Mouse (Mus musculus): ENCODE data around the gene Cfap97d2. TPM values are rescaled to one million over a fixed set of nuclear protein-coding genes. Genes with fewer than 3 reads are reported as not detected.

Gene Cfap97d2
- total RNA-seq, 2 experiments from 2014 or later, result 0.75 to 1.5 TPM

DNA sequence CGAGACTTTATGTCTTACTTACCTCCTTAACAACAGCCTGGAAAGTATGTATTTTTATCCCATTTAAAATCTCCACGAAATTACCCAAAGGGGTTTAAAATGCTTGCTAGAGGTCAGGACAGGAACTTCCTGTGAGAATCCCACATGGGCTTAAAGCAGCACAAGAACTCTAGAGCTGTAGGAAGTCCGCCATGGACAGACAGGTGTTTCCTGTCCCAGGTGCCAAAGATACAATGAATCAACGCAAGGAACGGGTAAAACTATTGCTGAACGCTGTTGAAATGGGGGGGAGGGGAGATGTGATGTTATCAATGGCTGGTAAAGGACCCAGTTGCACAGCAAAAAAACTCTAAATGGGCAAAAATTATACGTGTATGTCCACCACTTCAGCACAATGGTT, 21.6 kb upstream of the Cfap97d2 start:
- intact Hi-C loops (cut with DNase I), result no loop called here
- DNase-seq (ENCODE audit: extremely low spot score in 1 of 2, low spot score in 2 of 2), result no peak

DNA sequence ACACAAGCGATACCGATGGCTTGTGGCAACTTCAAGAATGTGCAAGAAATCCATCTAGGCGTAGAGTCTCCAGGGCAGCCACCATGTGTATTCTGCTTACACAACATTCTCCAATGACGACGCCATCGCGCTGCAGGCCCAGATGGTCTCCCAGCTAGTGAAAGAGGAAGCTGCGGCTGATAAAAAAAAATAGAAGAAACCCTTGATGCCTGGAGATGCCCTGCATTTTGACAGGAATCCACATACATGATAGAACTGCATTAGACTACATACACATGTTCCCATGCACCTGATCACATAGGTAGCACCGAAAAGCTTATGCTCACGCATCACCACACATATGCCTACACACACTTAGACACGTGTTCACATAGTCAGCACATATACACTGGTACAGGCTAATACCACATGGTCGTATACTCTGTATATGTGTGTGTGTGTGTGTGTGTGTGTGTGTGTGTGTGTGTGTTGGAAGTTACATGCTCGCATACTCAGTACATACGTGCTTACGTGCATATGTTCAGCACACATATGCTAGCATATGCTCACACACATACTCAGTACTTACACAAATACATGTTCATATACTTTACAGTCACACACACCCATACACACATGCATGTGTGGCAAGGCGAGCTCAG, 19.9 kb upstream of the Cfap97d2 start:
- intact Hi-C loops (cut with DNase I), result no loop called here
- no peak for DNase-seq (ENCODE audit: extremely low spot score in 1 of 2, low spot score in 2 of 2)

DNA sequence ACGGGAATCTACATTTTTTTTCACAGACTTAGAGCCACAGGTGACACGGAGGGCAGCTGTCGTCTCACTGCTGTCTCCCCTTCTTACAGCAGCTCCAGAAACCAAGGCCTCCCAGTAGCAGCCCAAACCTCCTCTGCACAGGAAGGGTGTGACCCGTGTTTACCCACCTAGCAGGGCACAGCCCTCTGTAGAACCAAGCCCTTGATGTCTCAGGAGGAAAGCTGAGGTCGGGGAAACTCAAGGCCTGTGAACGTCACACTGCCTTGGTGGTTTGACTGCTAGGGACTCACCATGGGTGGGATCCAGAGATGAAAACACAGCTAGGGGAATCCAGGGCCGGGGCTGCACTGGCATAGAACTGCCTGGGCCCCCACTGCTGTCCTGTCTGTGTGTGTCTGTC, 19.3 kb upstream of the Cfap97d2 start:
- intact Hi-C loops (cut with DNase I), result no loop called here

DNA sequence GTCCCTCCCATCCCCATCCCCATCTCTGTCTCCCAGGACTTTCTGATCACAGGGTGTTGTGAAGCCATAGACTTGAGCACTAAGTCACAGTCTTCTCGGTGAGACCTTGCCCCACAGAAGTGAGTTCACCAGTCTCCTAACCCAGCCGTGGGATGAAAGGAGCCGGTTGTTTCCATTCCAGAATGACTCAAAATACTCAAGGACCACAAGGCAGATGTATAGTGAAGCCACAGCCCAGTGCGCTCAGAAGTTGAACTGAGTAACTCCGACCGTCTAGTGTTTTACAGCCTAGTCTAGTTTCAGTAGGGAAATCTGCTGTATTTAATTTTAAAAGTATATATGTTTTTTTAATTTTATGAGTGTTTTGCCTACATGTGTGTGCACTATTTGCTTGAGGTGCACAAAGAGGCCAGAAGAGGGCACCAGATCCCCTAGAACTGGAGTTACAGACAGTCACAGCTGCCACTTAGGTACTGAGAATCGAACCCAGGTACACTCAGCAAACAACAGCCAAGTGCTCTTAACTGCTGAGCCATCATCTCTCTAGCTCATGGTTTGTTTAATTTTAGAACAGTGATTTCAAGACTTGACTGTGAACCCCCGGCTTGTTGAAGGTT, 18.5 kb upstream of the Cfap97d2 start:
- DNase-seq (ENCODE audit: extremely low spot score in 1 of 2, low spot score in 2 of 2), result no peak
- intact Hi-C loops (cut with DNase I), result no loop called here

More for the DNA sequence above, 19.3 kb upstream of the Cfap97d2 start:
- no peak for DNase-seq (ENCODE audit: extremely low spot score in 1 of 2, low spot score in 2 of 2)

DNA sequence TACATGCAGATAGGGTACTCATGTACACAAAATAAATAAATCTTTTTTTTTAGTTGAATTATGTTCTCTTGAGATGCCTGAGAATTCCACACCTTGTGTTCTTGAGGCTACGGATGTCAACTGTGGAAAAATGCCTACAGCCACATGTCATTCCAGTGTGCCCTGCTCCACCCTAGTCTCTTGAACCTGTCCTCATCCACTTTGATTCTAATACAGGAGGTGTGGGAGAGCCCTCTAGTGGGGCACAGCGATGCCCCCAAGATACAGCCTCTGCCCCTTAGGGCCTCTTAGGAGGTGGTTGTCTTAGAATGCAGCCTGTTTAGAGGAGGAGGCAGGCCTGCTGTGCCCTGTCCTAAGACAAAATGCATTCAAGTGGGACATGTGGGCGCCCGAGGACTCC, 17.7 kb upstream of the Cfap97d2 start:
- intact Hi-C loops (cut with DNase I), result no loop called here
- no peak for DNase-seq (ENCODE audit: extremely low spot score in 1 of 2, low spot score in 2 of 2)

DNA sequence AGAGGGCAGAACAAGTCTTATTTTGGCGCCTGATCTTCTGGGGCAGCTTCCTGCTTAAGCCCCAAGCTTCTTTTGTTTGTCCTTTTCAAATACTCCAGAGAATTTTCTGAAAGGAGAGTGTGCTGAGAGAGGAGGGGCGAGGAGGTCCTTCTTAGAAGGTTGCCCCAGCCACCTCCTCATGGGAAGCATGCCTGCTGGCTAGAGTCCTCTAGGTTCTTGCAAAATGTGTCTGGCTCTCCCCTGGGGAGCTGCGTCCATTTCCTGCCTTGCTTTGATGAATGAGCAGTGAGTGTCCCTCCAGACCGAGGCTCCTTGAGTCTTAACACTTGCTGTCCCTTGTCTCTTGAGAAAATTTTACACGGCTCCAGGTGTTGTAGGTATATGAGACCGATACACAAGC, 17.2 kb upstream of the Cfap97d2 start:
- peak in 1 of 2 experiments; percentile 64 for DNase-seq (ENCODE audit: extremely low spot score in 1 of 2, low spot score in 2 of 2)
- intact Hi-C loops (cut with DNase I), result no loop called here

DNA sequence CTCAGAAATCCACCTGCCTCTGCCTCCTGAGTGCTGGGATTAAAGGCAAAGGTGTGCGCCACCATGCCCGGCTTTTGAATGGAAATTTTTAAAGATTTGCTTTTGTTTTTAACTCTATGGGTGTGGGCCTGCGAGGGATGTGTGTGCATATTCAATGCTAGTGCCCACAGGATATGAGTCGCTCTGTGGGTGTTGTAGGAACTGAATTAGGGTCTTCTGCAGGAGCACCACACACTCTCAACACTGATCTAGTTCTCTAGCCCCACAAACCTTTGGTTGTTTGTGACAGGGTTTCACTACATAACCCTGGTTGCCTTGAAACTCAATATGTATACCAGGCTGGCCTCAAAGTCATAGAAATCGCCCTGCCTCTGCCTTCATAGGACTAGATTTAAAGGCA, 16.4 kb upstream of the Cfap97d2 start:
- intact Hi-C loops (cut with DNase I), result no loop called here
- no peak for DNase-seq (ENCODE audit: extremely low spot score in 1 of 2, low spot score in 2 of 2)

DNA sequence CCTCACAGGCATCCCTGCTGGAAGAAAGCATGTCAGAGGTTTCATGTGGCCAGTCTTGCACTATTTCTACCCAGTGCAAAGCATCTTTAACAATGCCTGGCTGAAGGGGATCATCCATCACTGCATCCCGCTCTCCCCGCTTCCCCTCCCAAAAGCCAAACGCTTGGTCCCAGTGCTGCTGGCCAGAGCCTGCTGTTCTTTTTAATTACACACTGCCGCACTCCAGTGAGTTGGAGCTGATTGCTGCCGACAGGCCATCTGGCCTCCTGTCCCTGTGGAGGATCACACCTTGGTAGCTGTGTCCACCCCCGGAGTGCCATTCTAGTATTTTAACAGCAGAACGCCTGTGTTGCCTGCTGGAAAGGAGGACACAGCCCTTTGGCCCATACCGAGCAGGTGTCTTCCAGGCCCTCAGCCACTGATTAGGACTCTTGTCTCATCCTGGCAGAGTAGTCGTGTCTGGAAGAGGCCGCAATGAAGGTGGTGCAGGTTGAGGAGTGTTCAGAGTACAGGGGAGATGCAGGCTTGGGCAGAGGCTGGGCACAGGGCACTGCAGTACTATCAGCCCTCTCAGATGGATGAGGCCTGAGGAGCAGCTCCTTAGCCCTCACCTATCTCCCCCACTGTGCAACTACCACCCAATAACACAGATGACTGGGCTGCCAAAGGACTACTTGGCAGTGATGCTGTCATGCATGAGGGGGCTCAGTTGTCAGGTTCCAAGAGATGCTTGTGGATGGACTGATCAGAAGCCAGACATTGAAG, 13.2 kb upstream of the Cfap97d2 start:
- intact Hi-C loops (cut with DNase I), result no loop called here
- no peak for DNase-seq (ENCODE audit: extremely low spot score in 1 of 2, low spot score in 2 of 2)

DNA sequence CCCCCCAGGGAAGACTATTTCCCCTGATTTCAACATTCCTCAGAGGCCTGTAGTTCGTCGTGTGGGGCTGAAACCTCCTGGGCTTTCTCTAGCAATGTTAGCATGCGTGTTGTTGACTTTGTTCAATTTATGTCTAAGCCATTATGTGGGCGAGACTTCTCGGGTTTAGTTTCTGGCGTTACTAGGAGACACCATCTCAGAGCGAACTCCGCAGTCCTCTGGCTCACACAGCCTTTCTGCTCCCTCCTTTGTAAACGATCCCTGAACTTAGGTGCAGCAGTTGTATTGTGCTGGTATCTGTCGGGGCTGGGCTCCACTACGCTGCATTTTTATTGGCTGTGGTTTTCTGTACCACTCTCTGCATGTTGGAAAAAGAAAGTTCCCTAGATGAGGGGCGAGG, 11.0 kb upstream of the Cfap97d2 start:
- DNase-seq (ENCODE audit: extremely low spot score in 1 of 2, low spot score in 2 of 2), result no peak
- intact Hi-C loops (cut with DNase I), result no loop called here

DNA sequence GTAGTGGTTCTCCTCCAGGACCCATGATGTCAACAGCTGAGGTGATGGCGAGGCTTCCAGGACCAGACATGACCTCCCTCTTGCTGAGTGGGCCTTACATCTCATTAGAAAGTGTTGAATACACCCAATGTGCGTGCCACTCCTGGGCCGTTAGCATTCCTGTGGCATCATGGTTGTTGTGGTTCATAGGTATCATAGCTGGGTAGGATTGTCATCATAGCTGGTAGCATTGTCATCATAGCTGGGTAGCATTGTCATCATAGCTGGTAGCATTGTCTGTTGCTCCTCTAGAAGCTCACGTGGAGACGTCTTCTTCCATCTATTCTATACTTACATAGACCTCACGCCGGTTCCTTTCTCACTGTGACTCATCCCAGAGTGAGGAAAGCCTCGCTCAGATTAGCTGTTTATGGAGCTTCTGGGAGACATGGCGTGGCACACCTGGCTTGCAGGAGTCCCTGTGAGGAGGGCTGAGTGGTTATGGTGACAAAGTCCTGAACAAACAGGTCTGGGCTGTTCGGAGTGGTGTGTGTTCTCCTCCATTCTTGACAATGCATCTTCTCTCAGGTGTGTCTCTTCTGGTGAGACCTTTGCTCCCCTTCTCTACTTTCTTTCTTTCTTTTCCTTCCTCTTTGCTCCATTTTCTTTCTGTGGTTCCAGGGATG, 10.4 kb upstream of the Cfap97d2 start:
- intact Hi-C loops (cut with DNase I), result no loop called here
- no peak for DNase-seq (ENCODE audit: extremely low spot score in 1 of 2, low spot score in 2 of 2)

DNA sequence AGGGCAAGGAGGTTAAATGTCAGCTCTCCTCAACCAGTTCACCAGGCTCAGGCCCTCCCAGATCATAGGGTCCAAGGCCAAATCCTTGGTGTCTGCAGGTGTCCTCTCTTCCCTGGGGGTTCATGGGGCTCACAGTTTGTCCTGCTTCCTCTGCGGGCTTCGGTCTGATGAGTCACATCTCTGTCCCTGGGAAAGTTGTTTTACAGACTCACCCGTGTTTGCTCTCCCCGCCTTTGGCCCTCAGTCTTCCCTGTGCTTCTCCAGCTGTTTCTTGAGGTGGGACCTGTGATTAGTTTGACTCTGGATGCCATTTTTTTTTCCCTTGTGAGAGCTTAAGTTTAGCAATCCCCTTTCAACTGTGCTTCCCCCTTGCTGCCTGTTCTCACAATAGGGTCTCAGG, 9.5 kb upstream of the Cfap97d2 start:
- intact Hi-C loops (cut with DNase I), result no loop called here
- no peak for DNase-seq (ENCODE audit: extremely low spot score in 1 of 2, low spot score in 2 of 2)

DNA sequence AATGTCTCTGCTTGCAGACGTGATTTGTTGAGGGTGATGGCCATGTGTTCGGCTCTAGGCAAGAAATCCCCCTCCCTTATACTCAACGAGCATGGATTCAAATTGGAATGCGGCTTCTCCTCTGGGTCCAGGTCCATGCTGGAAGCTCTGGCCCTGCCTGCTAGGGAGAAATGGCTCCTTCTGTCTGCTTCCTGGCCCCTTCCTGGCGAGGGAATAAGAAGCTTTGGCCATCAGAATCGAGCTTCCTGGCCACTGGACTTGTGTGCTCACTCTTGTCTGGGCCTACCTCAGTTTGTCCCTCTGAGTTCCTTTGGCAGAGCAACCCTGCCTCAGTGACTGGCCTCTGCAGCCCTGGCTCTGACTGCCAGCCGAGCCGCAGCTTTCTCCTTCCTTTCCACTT, 8.5 kb upstream of the Cfap97d2 start:
- intact Hi-C loops (cut with DNase I), result no loop called here
- no peak for DNase-seq (ENCODE audit: extremely low spot score in 1 of 2, low spot score in 2 of 2)

DNA sequence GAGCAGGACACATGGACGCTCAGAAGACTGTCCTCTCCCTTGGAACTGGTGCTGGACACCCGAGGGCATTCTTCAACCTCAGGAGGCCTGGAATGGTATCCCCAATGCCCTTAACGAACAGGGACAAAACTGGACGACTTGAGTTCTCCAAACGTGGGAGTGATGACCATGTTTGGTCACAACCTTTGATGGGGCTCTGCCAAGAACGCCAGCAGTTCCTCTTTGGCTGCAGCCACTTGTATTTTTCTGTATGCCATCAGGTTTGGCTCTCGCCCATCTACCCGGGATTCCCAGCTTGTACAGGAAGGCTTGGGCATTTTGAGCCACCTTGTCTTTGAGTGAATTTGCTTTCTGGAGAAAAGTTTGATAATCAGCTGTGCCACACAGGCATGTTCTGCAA, 8.0 kb upstream of the Cfap97d2 start:
- DNase-seq (ENCODE audit: extremely low spot score in 1 of 2, low spot score in 2 of 2), result no peak
- intact Hi-C loops (cut with DNase I), result no loop called here

DNA sequence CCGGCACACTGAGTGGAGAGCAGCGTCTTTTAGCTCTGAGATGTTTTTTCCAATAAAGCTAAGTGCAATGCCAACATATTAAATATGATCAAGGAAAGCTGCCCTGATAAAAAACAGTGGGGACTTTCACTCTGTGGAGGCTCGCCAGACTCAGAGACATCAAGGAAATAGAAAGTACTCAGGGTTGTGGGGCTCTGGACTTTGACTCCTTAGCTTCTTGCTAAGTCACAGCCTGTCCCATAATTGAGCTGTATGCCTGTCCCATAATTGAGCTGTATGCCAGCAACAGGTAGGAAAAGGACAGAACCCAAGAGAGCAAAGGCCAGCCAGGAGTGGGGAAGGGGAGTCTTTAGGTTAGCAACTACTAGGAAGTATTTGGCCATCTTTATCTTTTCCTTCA, 7.4 kb upstream of the Cfap97d2 start:
- intact Hi-C loops (cut with DNase I), result no loop called here

DNA sequence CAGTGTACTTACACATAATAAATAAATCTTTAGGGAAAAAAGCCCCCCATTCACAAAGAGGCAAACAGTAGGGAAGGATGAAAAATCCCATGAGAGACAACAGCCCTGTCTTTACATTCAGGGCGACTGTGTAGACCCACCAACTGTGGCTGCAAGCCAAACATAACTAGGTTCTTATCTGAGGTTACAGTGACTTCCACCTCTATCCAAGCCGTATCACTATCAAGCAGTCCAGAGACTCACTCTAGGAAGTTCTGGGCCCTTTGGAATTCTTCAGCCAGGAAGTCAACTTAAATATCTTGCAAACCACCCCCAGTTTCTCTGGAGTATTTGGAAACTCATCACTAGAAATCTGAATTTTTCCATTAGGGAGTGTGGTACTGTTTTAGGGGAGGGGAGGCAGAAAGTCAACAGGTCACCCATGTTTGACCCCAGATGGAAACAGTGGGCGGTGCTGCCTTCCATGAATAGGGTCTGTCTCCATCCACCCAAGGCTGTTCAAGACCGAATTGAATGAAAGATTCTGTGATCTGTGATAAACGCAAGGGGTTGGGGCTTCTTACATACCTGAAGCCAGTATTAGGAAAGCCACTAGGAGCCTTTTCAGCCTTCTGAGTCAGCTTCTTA, 6.3 kb upstream of the Cfap97d2 start:
- peak in 1 of 2 experiments; percentile 8 for DNase-seq (ENCODE audit: extremely low spot score in 1 of 2, low spot score in 2 of 2)

More for the DNA sequence above, 7.4 kb upstream of the Cfap97d2 start:
- DNase-seq (ENCODE audit: extremely low spot score in 1 of 2, low spot score in 2 of 2), result no peak

DNA sequence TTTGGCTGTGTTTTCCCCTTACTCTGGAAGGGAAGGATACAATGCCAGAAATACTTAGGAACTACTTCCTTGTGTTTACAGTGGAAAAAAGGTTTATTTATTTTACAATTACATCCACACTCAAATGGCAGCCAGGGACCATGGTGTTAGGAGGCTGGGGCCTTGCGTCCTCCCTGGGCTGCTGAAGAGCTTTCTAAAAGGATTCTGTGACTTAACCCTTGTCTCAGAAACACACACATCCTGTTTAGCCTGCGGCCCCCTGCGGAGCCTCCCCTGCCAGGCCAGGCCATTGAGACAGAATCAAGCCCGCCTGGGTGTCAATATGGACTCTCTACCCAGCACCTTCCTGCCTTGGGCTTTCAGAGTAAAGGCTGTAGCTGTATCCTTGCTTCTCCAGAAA, 2.9 kb upstream of the Cfap97d2 start:
- DNase-seq (ENCODE audit: extremely low spot score in 1 of 2, low spot score in 2 of 2), result peak in 1 of 2 experiments; percentile 67
- intact Hi-C loops (cut with DNase I), result no loop called here

More for the DNA sequence above, 6.3 kb upstream of the Cfap97d2 start:
- intact Hi-C loops (cut with DNase I), result no loop called here

DNA sequence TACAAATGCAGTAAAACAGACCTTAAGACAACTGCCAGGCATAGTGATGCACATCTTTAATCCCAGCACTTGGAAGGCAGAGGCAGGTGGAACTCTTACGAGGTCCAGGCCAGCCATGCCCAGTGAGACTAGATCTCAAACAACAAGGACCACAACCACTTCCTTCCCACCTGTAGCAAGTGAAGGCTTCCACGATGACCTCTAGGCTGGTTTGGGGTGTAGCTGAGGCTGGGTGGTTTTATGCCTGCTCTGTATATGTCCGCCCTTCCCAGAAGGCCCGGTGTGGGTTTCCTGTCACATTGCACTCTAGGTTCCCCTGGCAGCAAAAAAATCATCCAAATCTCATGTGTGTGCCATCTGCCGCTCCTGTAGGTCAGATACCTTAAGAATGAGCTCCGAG, 1.9 kb upstream of the Cfap97d2 start:
- no peak for DNase-seq (ENCODE audit: extremely low spot score in 1 of 2, low spot score in 2 of 2)
- intact Hi-C loops (cut with DNase I), result no loop called here

DNA sequence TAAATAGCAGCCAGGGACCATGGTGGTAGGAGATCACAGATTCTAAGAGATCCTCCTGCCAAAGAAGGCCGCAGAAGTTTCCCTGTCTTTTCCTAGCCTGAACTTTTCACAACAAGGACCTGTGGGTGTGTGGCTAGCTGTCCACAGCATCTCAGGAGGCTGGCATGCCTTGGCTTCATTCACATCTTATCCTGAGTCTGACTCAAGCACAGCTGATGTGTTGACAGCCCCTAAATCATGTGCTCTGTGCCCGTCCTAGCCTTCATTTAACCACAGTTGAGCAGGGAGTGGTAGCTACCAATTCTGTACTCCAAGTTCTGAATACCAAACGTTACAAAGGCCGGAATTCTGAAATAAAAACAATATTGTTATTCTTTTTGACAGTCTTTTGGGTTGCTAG, 1.4 kb upstream of the Cfap97d2 start:
- intact Hi-C loops (cut with DNase I), result no loop called here
- DNase-seq (ENCODE audit: extremely low spot score in 1 of 2, low spot score in 2 of 2), result no peak

DNA sequence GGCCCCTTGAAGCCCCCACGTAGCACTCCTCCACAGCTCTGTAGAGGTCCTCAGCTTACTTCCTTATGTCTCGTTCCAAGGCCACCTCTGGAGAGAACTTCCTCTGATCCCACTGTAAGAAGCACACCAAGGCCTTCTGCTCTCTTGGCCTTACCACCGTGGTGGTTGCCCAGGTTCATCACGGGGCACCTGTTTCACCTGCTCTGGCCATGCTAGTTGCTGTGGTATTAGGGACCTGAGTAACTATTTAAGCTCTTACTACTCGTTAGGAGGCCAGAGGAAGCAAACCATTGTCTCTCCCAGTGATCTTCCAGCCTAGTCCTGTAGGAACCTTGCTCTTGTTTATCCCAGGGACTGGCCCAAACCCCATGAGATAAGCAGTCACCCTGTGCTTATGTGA, 1.2 kb downstream of the Cfap97d2 start:
- no peak for DNase-seq (ENCODE audit: extremely low spot score in 1 of 2, low spot score in 2 of 2)
- intact Hi-C loops (cut with DNase I), result no loop called here
